Mouse (Mus musculus) small intestine, adult 2 months (tissue): ENCODE measurements around the gene Ripk1.
A peak's percentile ranks its signal among the peaks of the same experiment; 100 is the strongest.

Source experiments
- CTCF ChIP-seq: fragments of 200-500 bp; IDR thresholded peaks from 2 replicates; pipeline ENCODE4 v1.5.1; 2012; ENCODE audit warnings: low read depth, mild to moderate bottlenecking, control low read depth, inconsistent platforms, low read length, moderate library complexity, mixed read lengths; ENCODE audit not compliant: insufficient replicate concordance, insufficient read length; ENCODE audit errors: extremely low read depth
- POLR2A ChIP-seq: fragments of 200-500 bp; IDR thresholded peaks from 2 replicates; pipeline ENCODE4 v1.6.1; 2012; ENCODE audit warnings: low read depth, mild to moderate bottlenecking, control low read depth, inconsistent platforms, low read length, moderate library complexity

DNA sequence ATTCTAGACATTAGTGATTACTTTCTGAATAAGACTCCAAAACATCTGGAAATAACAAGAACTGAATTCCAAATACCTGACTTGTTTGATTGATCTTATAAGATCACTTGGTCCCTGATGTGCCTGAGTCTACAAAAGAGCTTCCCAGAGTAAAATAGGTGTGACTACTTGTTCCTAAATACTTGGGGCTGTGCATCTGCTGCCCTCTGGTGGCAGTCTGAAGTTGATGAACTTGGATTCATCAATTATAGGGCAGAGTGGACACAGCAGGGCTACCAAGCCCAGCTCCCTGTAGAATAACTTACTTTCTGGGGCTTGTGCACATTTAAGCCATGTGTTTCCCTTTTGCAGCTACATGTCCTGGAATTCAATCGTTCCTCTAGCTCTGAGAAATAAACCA, 7.0 kb upstream of the Ripk1 start:
- peak; percentile 56; the same call in 1 of the 2 replicates for TF ChIP-seq CTCF
- no peak for TF ChIP-seq POLR2A
